Mouse (Mus musculus) layer of hippocampus, postnatal 36 days (tissue): ENCODE measurements around the gene Tnfsf8. TPM values are rescaled to one million over a fixed set of nuclear protein-coding genes. Genes with fewer than 3 reads are reported as not detected.

Experiments used
- DNase-seq, 2 experiments: peaks; one replicate each; pipeline ENCODE4 v3.0.0; 2022
- total RNA-seq, 2 experiments: library from RNA; stranded (reverse); gene quantifications; 2 replicates each; pipeline ENCODE4 v1.2.3; 2021

The Tnfsf8 gene
- total RNA-seq, 2 experiments from 2014 or later = not detected

- peak in 1 of 2 experiments; percentile 12 for DNase-seq
Observed at GRCm38 (mm10) chr4:63840457-63840856, 20.7 kb downstream of the Tnfsf8 start.

GRCm38 (mm10) chr4:63823136-63823535, 38.0 kb downstream of the Tnfsf8 start:
- no peak for DNase-seq

- no peak for DNase-seq
Observed at GRCm38 (mm10) chr4:63817505-63817904, 43.6 kb downstream of the Tnfsf8 start.

GRCm38 (mm10) chr4:63815668-63816067, 45.5 kb downstream of the Tnfsf8 start:
- DNase-seq = no peak

GRCm38 (mm10) chr4:63798083-63798482, 63.1 kb downstream of the Tnfsf8 start:
- DNase-seq = no peak

GRCm38 (mm10) chr4:63796527-63796926, 64.6 kb downstream of the Tnfsf8 start:
- no peak for DNase-seq

- DNase-seq = no peak
Observed at GRCm38 (mm10) chr4:63792328-63792727, 68.8 kb downstream of the Tnfsf8 start.

- DNase-seq = no peak
Observed at GRCm38 (mm10) chr4:63785466-63785865, 75.7 kb downstream of the Tnfsf8 start.

- DNase-seq = no peak
Observed at GRCm38 (mm10) chr4:63783826-63784225, 77.3 kb downstream of the Tnfsf8 start.

- DNase-seq = no peak
Observed at GRCm38 (mm10) chr4:63782970-63783613, 78.1 kb downstream of the Tnfsf8 start.

Other genes starting within 250 kb of the Tnfsf8 start
- not detected for gene Tex48, start 238.9 kb downstream of the Tnfsf8 start, total RNA-seq
- gene Gm11214, start 198.0 kb downstream of the Tnfsf8 start, total RNA-seq = not detected
- gene Tnfsf15, start 116.2 kb downstream of the Tnfsf8 start, total RNA-seq = not detected
- 1 to 10 TPM; 6.5 to 6.7 TPM for gene Tnc, start 185.7 kb upstream of the Tnfsf8 start, total RNA-seq